Comparison of ENCODE assay signal across 8 mouse cellular contexts in the genomic region with DNA sequence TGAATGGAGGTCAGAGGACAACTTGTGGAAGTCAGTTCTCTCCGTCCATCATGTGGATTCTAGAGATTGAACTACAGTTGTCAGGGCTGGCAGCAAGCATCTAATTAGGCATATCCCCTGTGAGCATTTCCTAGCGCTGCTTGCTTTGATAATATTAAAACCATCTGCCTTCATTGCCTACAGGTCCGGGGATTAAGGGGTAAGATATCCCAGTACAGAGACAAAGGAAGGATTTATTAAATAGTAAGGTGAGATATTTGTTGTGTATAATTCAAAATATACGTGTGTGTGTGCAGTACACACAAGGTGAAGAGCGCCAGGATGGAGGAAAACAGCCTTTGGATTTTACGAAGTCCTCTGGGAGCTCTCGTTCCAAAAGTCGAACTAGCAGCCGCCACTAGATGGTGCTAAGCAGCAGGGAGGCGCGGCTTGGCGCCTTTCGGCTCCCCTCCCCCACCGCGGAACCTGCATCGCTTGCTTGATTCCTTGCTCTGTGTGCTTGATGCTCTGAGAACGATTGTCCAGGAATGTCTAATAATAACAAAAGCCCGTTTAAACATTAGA.
A peak's percentile ranks its signal among the peaks of the same experiment; 100 is the strongest.
DNase-seq lines count a peak whose midpoint lies in the region; TF ChIP-seq lines count a peak whose summit lies in the region.

No protein-coding gene starts in this region.

- TF ChIP-seq CTCF in cortical plate, adult 2 months (IDR thresholded peaks at IDR 0.05; ENCODE audit: extremely low read depth, insufficient read depth, low read length): peak; percentile 84

- H3K27ac ChIP-seq in cortical plate, adult 2 months (ENCODE audit: insufficient read depth, low read length): no peak overlapping the region

- no peak overlapping the region for H3K4me3 ChIP-seq in cortical plate, adult 2 months (ENCODE audit: insufficient read depth, low read length)
- H3K4me3 ChIP-seq in megakaryocyte, embryonic 14.5 days (replicated peaks): peak overlapping the region; percentile 86

- peaks cover 14% of the 10 kb centered on the region for H3K27me3 ChIP-seq in megakaryocyte, embryonic 14.5 days (replicated peaks)

- peaks cover 7% of the 10 kb centered on the region for H3K9me3 ChIP-seq in megakaryocyte, embryonic 14.5 days

- peak; percentile 95 for DNase-seq in ZHBTc4 (ENCODE audit: low read depth, low spot score)
- peak; percentile 92 for DNase-seq in gastrocnemius, postnatal 10 days
- DNase-seq in induced T-regulatory cell, adult 2 months (ENCODE audit: low read depth): peak; percentile 94
- peak; percentile 61 to 81 for DNase-seq in left cerebral cortex, adult 8-10 months (ENCODE audit: low spot score in 2 of 2)
- peak; percentile 91 to 93 for DNase-seq in right cerebral cortex, adult 2 months (ENCODE audit: low spot score in 2 of 2)
- peak; percentile 52 for DNase-seq in urinary bladder, postnatal 10 days (ENCODE audit: low spot score)

- H3K4me1 ChIP-seq in cortical plate, adult 2 months (ENCODE audit: control insufficient read depth, insufficient read depth, low read length): no peaks in the 10 kb centered on the region
- peaks cover 8% of the 10 kb centered on the region for H3K4me1 ChIP-seq in megakaryocyte, embryonic 14.5 days

- TF ChIP-seq POLR2A in cortical plate, adult 2 months (IDR thresholded peaks at IDR 0.05; ENCODE audit: extremely low read depth, insufficient read depth, low read length): no peak

- H3K36me3 ChIP-seq in megakaryocyte, embryonic 14.5 days (replicated peaks; ENCODE audit: low read length): no peaks in the 10 kb centered on the region
